Mouse (Mus musculus) myocyte (in vitro differentiated cells): ENCODE data around the gene Myo16.

Experiments
- E2F4 ChIP-seq: IDR thresholded peaks from one replicate; pipeline ENCODE4 v1.6.1; 2011; ENCODE audit warnings: mild to moderate bottlenecking, control low read depth, moderate library complexity; ENCODE audit not compliant: insufficient read depth
- MAX ChIP-seq: IDR thresholded peaks from one replicate; pipeline ENCODE4 v1.6.1; 2011; ENCODE audit warnings: low read depth, mild to moderate bottlenecking, control low read depth
- MYOG ChIP-seq, 3 experiments: IDR thresholded peaks; one replicate each; pipeline ENCODE4 v1.6.1; 2011; ENCODE audit warnings: control low read depth in 2 of 3, low read depth in 2 of 3, mild to moderate bottlenecking in 2 of 3; ENCODE audit not compliant: insufficient read length in 2 of 3, control insufficient read depth in 1 of 3, insufficient read depth in 1 of 3
- POLR2A ChIP-seq: IDR thresholded peaks from one replicate; pipeline ENCODE4 v1.6.1; 2011; ENCODE audit warnings: low read depth, mild to moderate bottlenecking, control low read depth, moderate library complexity; ENCODE audit not compliant: insufficient read length
- POLR2AphosphoS2 ChIP-seq: IDR thresholded peaks from one replicate; pipeline ENCODE4 v1.6.1; 2011; ENCODE audit warnings: low read depth, control low read depth; ENCODE audit not compliant: insufficient read length
- REST ChIP-seq: IDR thresholded peaks from one replicate; pipeline ENCODE4 v1.6.1; 2011; ENCODE audit warnings: mild to moderate bottlenecking, control low read depth, moderate library complexity; ENCODE audit not compliant: insufficient read depth, insufficient read length
- SRF ChIP-seq: IDR thresholded peaks from one replicate; pipeline ENCODE4 v1.6.1; 2011; ENCODE audit warnings: low read depth; ENCODE audit not compliant: control insufficient read depth, insufficient read length
- TCF12 ChIP-seq: IDR thresholded peaks from one replicate; pipeline ENCODE4 v1.6.1; 2011; ENCODE audit warnings: mild to moderate bottlenecking, control low read depth; ENCODE audit not compliant: poor library complexity, insufficient read depth, severe bottlenecking
- TCF3 ChIP-seq: IDR thresholded peaks from one replicate; pipeline ENCODE4 v1.6.1; 2011; ENCODE audit warnings: low read depth, control low read depth; ENCODE audit not compliant: insufficient read length
- USF1 ChIP-seq: IDR thresholded peaks from one replicate; pipeline ENCODE4 v1.6.1; 2011; ENCODE audit warnings: low read depth, mild to moderate bottlenecking, control low read depth, moderate library complexity

DNA sequence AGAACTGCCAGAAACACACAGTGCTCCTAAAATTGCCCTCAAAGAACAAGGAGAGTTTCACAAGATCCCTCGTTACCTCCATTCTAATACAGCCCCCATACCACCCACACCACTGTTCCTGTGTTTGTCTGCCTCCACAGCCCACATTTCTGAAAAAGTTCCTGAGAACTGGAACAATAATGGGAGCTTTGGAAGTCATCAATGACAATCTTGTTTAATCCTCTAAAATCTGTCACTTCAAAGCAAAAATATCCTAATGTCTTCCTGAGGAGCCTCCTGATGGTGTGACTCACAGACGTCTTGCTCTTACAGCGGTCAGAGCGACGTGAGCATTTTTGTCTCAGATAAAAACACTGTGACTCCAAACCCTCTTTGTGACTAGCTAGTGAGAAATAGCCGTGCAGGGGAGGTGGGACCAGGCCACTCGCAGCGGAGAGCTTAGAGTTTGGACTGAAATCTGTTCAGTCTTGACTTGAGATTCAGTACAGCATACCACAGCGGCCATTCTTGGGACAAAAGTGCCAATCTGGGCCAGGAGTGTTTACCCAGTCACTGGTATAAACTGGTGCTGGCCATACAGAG is 394.4 kb downstream of the Myo16 start:
- TF ChIP-seq SRF (no peak), TCF12 (no peak), POLR2A (no peak), USF1 (no peak), E2F4 (no peak), TCF3 (no peak), REST (no peak), MAX (no peak), MYOG (IDR thresholded peaks at IDR 0.05; ENCODE audit: control insufficient read depth in 1 of 3, insufficient read depth in 1 of 3, insufficient read length in 2 of 3, low read depth in 2 of 3) (no peak), POLR2AphosphoS2 (no peak)
